ENCODE assay signal across 14 mouse cellular contexts in genomic region chr13:106734323-106734722, GRCm38 (mm10).
DNase-seq lines count a peak whose midpoint lies in the region.
"Had no signal": no experiment of that assay in that cellular context is flagged by ENCODE, and none has a peak within 500 bp of the region (broad histone marks: within the 10 kb centered on the region; RNA-seq: fewer than 3 reads in every experiment).

No protein-coding gene starts in this region.

- DNase-seq in frontal cortex, adult 2 months (ENCODE audit: extremely low spot score in 1 of 2, low spot score in 1 of 2): peak; percentile 38 to 74
- DNase-seq in frontal cortex, postnatal 25 days (ENCODE audit: low spot score in 2 of 2): no peak
- peak; percentile 24 to 67 for DNase-seq in left cerebral cortex, adult 9 months (ENCODE audit: low spot score in 2 of 2)
- no peak for DNase-seq in left cerebral cortex, adult 18-20 months (ENCODE audit: low spot score in 2 of 2)
- DNase-seq in right cerebral cortex, postnatal 25 days: peak; percentile 7
- DNase-seq in right cerebral cortex, postnatal 14 days: no peak
- peak; percentile 73 for DNase-seq in telencephalon, adult 2 months (ENCODE audit: low read depth, low spot score)
- no peak for DNase-seq in natural killer cell, adult 2 months (ENCODE audit: low spot score in 2 of 2)
- DNase-seq: adrenal gland, postnatal 14 days; cerebellum, adult 2 months; cerebellum, postnatal 14 days; embryo, embryonic 11 days; gastrocnemius, postnatal 10 days; heart, postnatal 36 days had no signal

Comparison
In these comparisons a context has a peak if more than half of its experiments do, and no peak if none do; other contexts are left out.
1. DNase-seq: peak in frontal cortex, adult 2 months (2 of 2), left cerebral cortex, adult 9 months (2 of 2), right cerebral cortex, postnatal 25 days (single experiment) and telencephalon, adult 2 months (single experiment); none in frontal cortex, postnatal 25 days (0 of 2), left cerebral cortex, adult 18-20 months (0 of 2), right cerebral cortex, postnatal 14 days (single experiment) and natural killer cell, adult 2 months (0 of 2).